Mouse (Mus musculus) ES-Bruce4 (cell line): ENCODE measurements at regions not wholly inside any gene's neighbourhood (a gene's known extent, or its start where the extent isn't known, plus 50 kb on each side); places are given as distances from the start of the nearest gene placed in this dataset.

ENCODE experiments used
- CTCF ChIP-seq: IDR thresholded peaks from one replicate; pipeline ENCODE4 v1.8.1; 2011; ENCODE audit warnings: low read depth, low read length
- EP300 ChIP-seq: IDR thresholded peaks from 2 replicates; pipeline ENCODE4 v1.6.1; 2011; ENCODE audit warnings: low read depth, low read length; ENCODE audit not compliant: insufficient read depth
- POLR2A ChIP-seq: IDR thresholded peaks from one replicate; pipeline ENCODE4 v1.8.1; 2011; ENCODE audit warnings: low read length; ENCODE audit not compliant: insufficient read depth

DNA sequence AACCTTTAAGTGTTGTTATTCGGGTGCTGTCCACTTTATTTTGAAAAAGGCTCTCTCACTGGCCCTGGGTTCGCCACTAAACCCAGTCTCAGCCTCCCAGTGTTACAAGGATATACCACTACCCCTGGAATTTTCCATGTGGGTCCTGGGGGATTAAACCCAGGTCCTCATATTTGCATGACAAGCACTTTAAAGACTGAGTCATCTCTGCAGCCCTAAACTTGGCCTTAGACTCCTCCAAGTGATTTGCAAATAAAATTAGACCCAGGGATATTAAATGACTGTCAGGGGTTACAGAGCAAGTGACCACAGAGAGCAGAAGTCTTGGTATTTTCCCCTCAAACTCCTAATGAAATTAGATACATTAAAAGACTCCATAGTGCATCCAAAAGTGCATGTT is 258.9 kb upstream of the Pex5l start:
- TF ChIP-seq POLR2A (no peak), CTCF (no peak), EP300 (no peak)
